In genomic region chr3:149173537-149173936, GRCm38 (mm10) we compare ENCODE assay signal across 10 mouse cellular contexts.
DNase-seq lines count a peak whose midpoint lies in the region; ATAC-seq lines count a peak whose summit lies in the region.
"Had no signal": no experiment of that assay in that cellular context is flagged by ENCODE, and none has a peak within 500 bp of the region (broad histone marks: within the 10 kb centered on the region; RNA-seq: fewer than 3 reads in every experiment).

No protein-coding gene starts in this region.

- no peaks in the 10 kb centered on the region for H3K9me3 ChIP-seq in heart, embryonic 13.5 days
- H3K9me3 ChIP-seq in liver, embryonic 11.5 days (ENCODE audit: control insufficient read depth, low read length), result no peaks in the 10 kb centered on the region
- no peaks in the 10 kb centered on the region for H3K9me3 ChIP-seq in stomach, embryonic 15.5 days

- WGBS in heart, embryonic 13.5 days, result 29% methylated on average over 10 of the region's 10 CpGs
- 21% methylated on average over 10 of the region's 10 CpGs for WGBS in liver, embryonic 11.5 days
- WGBS in stomach, embryonic 15.5 days, result 37% methylated on average over 10 of the region's 10 CpGs

- H3K4me1 ChIP-seq in heart, embryonic 13.5 days, result peaks cover 4% of the 10 kb centered on the region
- H3K4me1 ChIP-seq in liver, embryonic 11.5 days (replicated peaks; ENCODE audit: control insufficient read depth, insufficient read depth, low read length), result peaks cover 6% of the 10 kb centered on the region; the same call in 1 of the 2 replicates
- 0 out of 2 replicates have a peak, but pooled peaks cover 6% of the 10 kb centered on the region for H3K4me1 ChIP-seq in stomach, embryonic 15.5 days

- DNase-seq in heart, adult 18-20 months, result no peak
- peak; percentile 34 to 36 for DNase-seq in right cerebral cortex, postnatal 10 days (ENCODE audit: low spot score in 2 of 2)
- no peak for DNase-seq in right cerebral cortex, adult 2 months (ENCODE audit: low spot score in 2 of 2)
- DNase-seq in liver, embryonic 11.5 days (ENCODE audit: low spot score), result no peak
- DNase-seq in spleen, adult 18-20 months, result no peak
- DNase-seq in layer of hippocampus, adult 11-12 months (ENCODE audit: low spot score), result no peak
- DNase-seq: cerebellum, postnatal 36 days; kidney, postnatal 14 days had no signal

- H3K27ac ChIP-seq in heart, embryonic 13.5 days (replicated peaks), result no peak overlapping the region
- no peak overlapping the region for H3K27ac ChIP-seq in liver, embryonic 11.5 days (ENCODE audit: low read depth, low read length)
- H3K27ac ChIP-seq in stomach, embryonic 15.5 days, result no peak overlapping the region

- no peaks in the 10 kb centered on the region for H3K27me3 ChIP-seq in heart, embryonic 13.5 days (replicated peaks)
- H3K27me3 ChIP-seq in liver, embryonic 11.5 days (replicated peaks; ENCODE audit: control insufficient read depth, insufficient read depth, low read length), result no peaks in the 10 kb centered on the region
- H3K27me3 ChIP-seq in stomach, embryonic 15.5 days (replicated peaks), result no peaks in the 10 kb centered on the region

- H3K4me2 ChIP-seq in heart, embryonic 13.5 days, result peak overlapping the region; percentile 52
- peak overlapping the region; percentile 28 for H3K4me2 ChIP-seq in liver, embryonic 11.5 days
- peak overlapping the region; percentile 25 for H3K4me2 ChIP-seq in stomach, embryonic 15.5 days

- no peak overlapping the region for H3K9ac ChIP-seq in heart, embryonic 13.5 days
- H3K9ac ChIP-seq in liver, embryonic 11.5 days (ENCODE audit: low read depth, low read length), result no peak overlapping the region
- H3K9ac ChIP-seq in stomach, embryonic 15.5 days, result no peak overlapping the region

- ATAC-seq in heart, embryonic 13.5 days (ENCODE audit: extremely low read depth, insufficient number of reproducible peaks, low FRiP score, low TSS enrichment), result no peak
- ATAC-seq in liver, embryonic 11.5 days (replicated peaks; ENCODE audit: low FRiP score), result no peak
- ATAC-seq in stomach, embryonic 15.5 days (ENCODE audit: insufficient read depth, low FRiP score, low read depth), result no peak

- H3K36me3 ChIP-seq in heart, embryonic 13.5 days, result no peaks in the 10 kb centered on the region
- H3K36me3 ChIP-seq in liver, embryonic 11.5 days (ENCODE audit: control insufficient read depth, insufficient read depth, low read length), result no peaks in the 10 kb centered on the region
- no peaks in the 10 kb centered on the region for H3K36me3 ChIP-seq in stomach, embryonic 15.5 days

- peak overlapping the region; percentile 11; the same call in 1 of the 2 replicates for H3K4me3 ChIP-seq in heart, embryonic 13.5 days
- no peak overlapping the region for H3K4me3 ChIP-seq in liver, embryonic 11.5 days (ENCODE audit: low read depth, low read length)
- no peak overlapping the region for H3K4me3 ChIP-seq in stomach, embryonic 15.5 days (replicated peaks)

Comparison
In these comparisons a context has a peak if more than half of its experiments do, and no peak if none do; other contexts are left out.
1. DNase-seq: peak in right cerebral cortex, postnatal 10 days (2 of 2); none in heart, adult 18-20 months (0 of 2), right cerebral cortex, adult 2 months (0 of 2), liver, embryonic 11.5 days (single experiment), spleen, adult 18-20 months (0 of 2) and layer of hippocampus, adult 11-12 months (single experiment).
2. Peak in every context shown above with its lines, with median percentiles within 50 percentile points of each other: H3K4me2 ChIP-seq.